Mouse (Mus musculus) brain, embryonic 14.5 days (tissue): ENCODE results near the gene Clpx.

Source experiments
- CTCF ChIP-seq: fragments of 200-500 bp; IDR thresholded peaks from 2 replicates; pipeline ENCODE4 v1.5.1; 2012; ENCODE audit warnings: inconsistent platforms, mild to moderate bottlenecking, moderate library complexity, borderline replicate concordance; ENCODE audit not compliant: insufficient read depth, insufficient read length; ENCODE audit errors: extremely low read depth
- POLR2A ChIP-seq: fragments of 200-500 bp; IDR thresholded peaks from 2 replicates; pipeline ENCODE4 v1.6.1; 2012; ENCODE audit warnings: mild to moderate bottlenecking, inconsistent platforms, borderline replicate concordance; ENCODE audit not compliant: poor library complexity, insufficient read depth, insufficient read length, severe bottlenecking; ENCODE audit errors: extremely low read depth

DNA sequence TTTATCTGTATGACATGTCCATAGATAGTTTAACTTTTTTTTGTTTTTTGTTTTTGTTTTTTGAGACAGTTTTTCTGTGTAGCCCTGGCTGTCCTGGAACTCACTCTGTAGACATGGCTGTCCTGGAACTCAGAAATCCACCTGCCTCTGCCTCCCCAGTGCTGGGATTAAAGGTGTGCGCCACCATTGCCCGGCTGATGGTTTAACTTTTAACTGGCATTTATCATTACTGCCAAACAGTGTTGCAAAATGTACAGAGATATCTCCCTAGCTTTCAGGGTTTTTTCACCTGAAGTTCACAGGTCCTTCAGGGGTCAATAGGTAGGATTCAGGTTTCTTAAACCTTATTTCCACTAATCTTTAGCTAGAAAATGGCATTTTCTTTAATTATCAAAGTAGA, 3.0 kb downstream of the Clpx start:
- TF ChIP-seq POLR2A: no peak
- TF ChIP-seq CTCF: no peak
